Mouse (Mus musculus): ENCODE measurements around the gene Usp20. TPM values are rescaled to one million over a fixed set of nuclear protein-coding genes. Genes with fewer than 3 reads are reported as not detected.

Usp20 gene
- polyA plus RNA-seq, 1 experiment from 2014 or later: 33.4 TPM

Other genes starting within 250 kb of the Usp20 start
- gene 1700001O22Rik, start 178.6 kb upstream of the Usp20 start, polyA plus RNA-seq (2014; fragmentation: Nextera tagmentation; extraction: Ambion mirVana): 0.87 and 2.1 TPM in 2 replicates
- gene Ntmt1, start 174.5 kb upstream of the Usp20 start, polyA plus RNA-seq (2014; fragmentation: Nextera tagmentation; extraction: Ambion mirVana): 102 and 103 TPM in 2 replicates
- gene Asb6, start 151.9 kb upstream of the Usp20 start, polyA plus RNA-seq (2014; fragmentation: Nextera tagmentation; extraction: Ambion mirVana): 37.6 and 39.3 TPM in 2 replicates
- 3.7 and 3.9 TPM in 2 replicates for gene Prrx2, start 147.3 kb upstream of the Usp20 start, polyA plus RNA-seq (2014; fragmentation: Nextera tagmentation; extraction: Ambion mirVana)
- gene Ptges, start 52.4 kb upstream of the Usp20 start, polyA plus RNA-seq (2014; fragmentation: Nextera tagmentation; extraction: Ambion mirVana): 3.7 and 4.1 TPM in 2 replicates
- 19.4 and 20.6 TPM in 2 replicates for gene Tor1b, start 29.3 kb upstream of the Usp20 start, polyA plus RNA-seq (2014; fragmentation: Nextera tagmentation; extraction: Ambion mirVana)
- 81.2 and 82.0 TPM in 2 replicates for gene Tor1a, start 14.3 kb upstream of the Usp20 start, polyA plus RNA-seq (2014; fragmentation: Nextera tagmentation; extraction: Ambion mirVana)
- 72.5 and 73.7 TPM in 2 replicates for gene BC005624, start 78 bp upstream of the Usp20 start, polyA plus RNA-seq (2014; fragmentation: Nextera tagmentation; extraction: Ambion mirVana)
- 28.9 and 29.1 TPM in 2 replicates for gene Fnbp1, start 159.7 kb downstream of the Usp20 start, polyA plus RNA-seq (2014; fragmentation: Nextera tagmentation; extraction: Ambion mirVana)
- gene Gpr107, start 170.0 kb downstream of the Usp20 start, polyA plus RNA-seq (2014; fragmentation: Nextera tagmentation; extraction: Ambion mirVana): 25.1 and 26.1 TPM in 2 replicates